Mouse (Mus musculus): ENCODE results near the gene Tsga10.

DNA sequence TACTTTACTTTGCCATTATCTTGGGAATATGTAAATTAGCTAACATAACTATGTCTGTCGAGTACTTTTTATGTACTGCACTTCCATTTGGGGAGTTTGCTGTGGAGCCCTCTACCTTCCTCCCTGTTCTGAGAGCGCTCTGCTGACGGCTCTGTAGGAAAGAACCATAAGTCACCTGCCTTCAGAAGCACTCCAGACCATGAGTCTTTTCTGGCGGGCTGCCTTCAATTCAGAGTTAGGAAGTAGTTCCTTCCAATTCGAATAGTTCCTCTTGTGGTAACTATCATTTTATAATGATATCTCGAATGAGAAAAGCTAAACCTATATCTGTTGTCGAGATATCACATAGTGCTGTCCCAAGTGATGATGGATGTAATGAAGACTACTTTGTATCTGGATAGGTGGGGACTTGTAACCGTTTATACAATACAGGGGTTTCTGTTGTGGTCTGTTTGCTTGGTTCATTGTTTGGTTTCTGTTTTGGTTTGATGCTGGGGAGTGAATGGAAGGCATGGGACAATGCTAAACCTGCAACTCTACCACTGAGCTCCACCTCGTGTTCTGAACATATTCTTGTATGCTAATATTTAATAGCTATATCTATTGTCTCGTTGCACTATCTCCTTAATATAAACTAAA, 1.6 kb upstream of the Tsga10 start:
- no peak for TF ChIP-seq CTCF (conservative IDR thresholded peaks at IDR 0.05; ENCODE audit: low read length)
- TF ChIP-seq NANOG (IDR thresholded peaks at IDR 0.05; ENCODE audit: borderline replicate concordance, low read length) = no peak
